Mouse (Mus musculus) heart, adult 18-20 months (tissue): ENCODE results near the gene Tmem140. TPM values are rescaled to one million over a fixed set of nuclear protein-coding genes. Genes with fewer than 3 reads are reported as not detected.
A peak's percentile ranks its signal among the peaks of the same experiment; 100 is the strongest.

ENCODE experiments used
- DNase-seq, 2 experiments: peaks; one replicate each; pipeline ENCODE4 v3.0.0; 2021 to 2022; ENCODE audit warnings: mixed read lengths in 1 of 2
- total RNA-seq, 2 experiments: library from RNA; stranded (reverse); gene quantifications; 2 replicates each; pipeline ENCODE4 v1.2.3; 2021

The Tmem140 gene
- total RNA-seq, 2 experiments from 2014 or later, result 26.5 to 32.4 TPM

GRCm38 (mm10) chr6:34909631-34910345 is 46.8 kb downstream of the Tmem140 start:
- DNase-seq, result no peak

- DNase-seq, result peak; percentile 93 to 97
Observed at GRCm38 (mm10) chr6:34910371-34911219, 47.6 kb downstream of the Tmem140 start, which contains the start of gene Wdr91. Gene Wdr91 (minus strand): TSS chr6:34910876.

- DNase-seq, result no peak
Observed at GRCm38 (mm10) chr6:34913341-34914040, 50.5 kb downstream of the Tmem140 start.

GRCm38 (mm10) chr6:34914462-34914861 is 51.5 kb downstream of the Tmem140 start:
- DNase-seq, result no peak

- no peak for DNase-seq
Observed at GRCm38 (mm10) chr6:34919146-34919545, 56.2 kb downstream of the Tmem140 start.

- no peak for DNase-seq
Observed at GRCm38 (mm10) chr6:34919956-34920355, 57.0 kb downstream of the Tmem140 start, which contains the start of gene Stra8. Gene Stra8 (plus strand): TSS chr6:34920163.

- DNase-seq, result no peak
Observed at GRCm38 (mm10) chr6:34920631-34921030, 57.7 kb downstream of the Tmem140 start.

GRCm38 (mm10) chr6:34921941-34922340 is 59.0 kb downstream of the Tmem140 start:
- peak; percentile 53 to 60 for DNase-seq

Other genes starting within 250 kb of the Tmem140 start
- 1 to 10 TPM; 4.2 to 4.9 TPM for gene Agbl3, start 82.7 kb upstream of the Tmem140 start, total RNA-seq
- gene Cyren, start 14.9 kb downstream of the Tmem140 start, total RNA-seq, result 1 to 10 TPM; 3.6 to 5.2 TPM
- 10 to 100 TPM; 14.1 to 14.5 TPM for gene Wdr91, start 47.7 kb downstream of the Tmem140 start, total RNA-seq
- not detected for gene Stra8, start 57.0 kb downstream of the Tmem140 start, total RNA-seq
- gene Slc23a4, start 125.3 kb downstream of the Tmem140 start, total RNA-seq, result under 1 TPM; 0.17 to 0.51 TPM